Mouse (Mus musculus) erythroblast, adult 5-6 weeks (primary cell): Measurements from ENCODE around the gene Churc1. TPM values are rescaled to one million over a fixed set of nuclear protein-coding genes. Genes with fewer than 3 reads are reported as not detected.

Experiments
- ATAC-seq: replicated peaks from 2 replicates; pipeline ENCODE4 v1.8.0; 2016; ENCODE audit warnings: moderate number of reproducible peaks, mild to moderate bottlenecking, moderate TSS enrichment, inconsistent platforms; ENCODE audit not compliant: poor library complexity, low FRiP score, severe bottlenecking
- total RNA-seq, 2 experiments: library from RNA; stranded (forward) in 1 of 2; stranded (reverse) in 1 of 2; fragments of 150-400 nt in 1 of 2; fragments of 200-764, 138-1000 nt in 1 of 2; gene quantifications; 2 replicates each; pipeline versions ENCODE4 v1.2.3 to v1.2.4; 2015 to 2017; ENCODE audit warnings: low replicate concordance in 2 of 2

Churc1 gene
- total RNA-seq, 2 experiments from 2014 or later = 2.9 to 14.1 TPM

GRCm38 (mm10) chr12:76822651-76823041 is 57.3 kb downstream of the Churc1 start, which contains the start of gene Rab15:
Gene Rab15, minus strand, starts transcription at chr12:76822908.
- no peak for ATAC-seq

- no peak for ATAC-seq
Observed at GRCm38 (mm10) chr12:76825283-76825682, 59.9 kb downstream of the Churc1 start.

GRCm38 (mm10) chr12:76832704-76833103 is 67.4 kb downstream of the Churc1 start:
- ATAC-seq = 0 out of 2 replicates have a peak, but pooled peaks have one; percentile 35

Other genes with a start within 250 kb of the Churc1 start
- 6.1 TPM in 2 replicates for gene Plekhg3, start 234.6 kb upstream of the Churc1 start, total RNA-seq (2015; ENCODE audit: low replicate concordance)
- gene Plekhg3, start 234.6 kb upstream of the Churc1 start, total RNA-seq (2017; ENCODE audit: low replicate concordance) = 5.0 and 7.3 TPM in 2 replicates
- 261 and 284 TPM in 2 replicates for gene Sptb, start 55.0 kb upstream of the Churc1 start, total RNA-seq (2015; ENCODE audit: low replicate concordance)
- 799 and 1,028 TPM in 2 replicates for gene Sptb, start 55.0 kb upstream of the Churc1 start, total RNA-seq (2017; ENCODE audit: low replicate concordance)
- 45.4 and 161 TPM in 2 replicates for gene Fntb, start 51 bp downstream of the Churc1 start, total RNA-seq (2015; ENCODE audit: low replicate concordance)
- gene Fntb, start 51 bp downstream of the Churc1 start, total RNA-seq (2017; ENCODE audit: low replicate concordance) = 23.5 and 48.1 TPM in 2 replicates
- not detected in 2 replicates for gene Gpx2, start 30.0 kb downstream of the Churc1 start, total RNA-seq (2015; ENCODE audit: low replicate concordance)
- 0.28 TPM in 1 of 2 replicates, not detected in the other for gene Gpx2, start 30.0 kb downstream of the Churc1 start, total RNA-seq (2017; ENCODE audit: low replicate concordance)
- not detected in 2 replicates for gene Rab15, start 57.4 kb downstream of the Churc1 start, total RNA-seq (2015; ENCODE audit: low replicate concordance)
- gene Rab15, start 57.4 kb downstream of the Churc1 start, total RNA-seq (2017; ENCODE audit: low replicate concordance) = 0.26 TPM in 1 of 2 replicates, not detected in the other
- gene Max, start 196.7 kb downstream of the Churc1 start, total RNA-seq (2015; ENCODE audit: low replicate concordance) = 56.6 and 89.2 TPM in 2 replicates
- 62.9 and 210 TPM in 2 replicates for gene Max, start 196.7 kb downstream of the Churc1 start, total RNA-seq (2017; ENCODE audit: low replicate concordance)